Mouse (Mus musculus) ES-E14 (cell line): ENCODE data around the gene Prss21. TPM values are rescaled to one million over a fixed set of nuclear protein-coding genes. Genes with fewer than 3 reads are reported as not detected.
A peak's percentile ranks its signal among the peaks of the same experiment; 100 is the strongest.

ENCODE experiments used
- DNase-seq: peaks from one replicate; pipeline ENCODE4 v3.0.0-alpha.2; 2013; ENCODE audit warnings: low read depth, low spot score
- H3K27ac ChIP-seq: 2 replicates; pipeline ENCODE4 v1.5.1; 2012; ENCODE audit warnings: low read depth, mild to moderate bottlenecking, low read length, moderate library complexity, mixed read lengths; ENCODE audit not compliant: poor library complexity, insufficient read depth, severe bottlenecking
- H3K36me3 ChIP-seq: 2 replicates; pipeline ENCODE4 v1.6.1; 2012; ENCODE audit warnings: mild to moderate bottlenecking, low read length, moderate library complexity, mixed read lengths; ENCODE audit not compliant: control insufficient read depth, poor library complexity, insufficient read depth, severe bottlenecking
- H3K4me1 ChIP-seq, 2 experiments: fragments of 150-350 bp in 1 of 2; sonication (generic) in 1 of 2; 2 replicates each; pipeline ENCODE4 v1.6.1; 2012; ENCODE audit warnings: low read length in 2 of 2, mild to moderate bottlenecking in 1 of 2, mixed read lengths in 1 of 2; ENCODE audit not compliant: control insufficient read depth in 2 of 2, insufficient read depth in 2 of 2, poor library complexity in 1 of 2
- H3K4me3 ChIP-seq, 2 experiments: fragments of 150-350 bp in 1 of 2; sonication (generic) in 1 of 2; 2 replicates each; pipeline ENCODE4 v1.5.1; 2012; ENCODE audit warnings: low read length in 2 of 2, low read depth in 1 of 2, mild to moderate bottlenecking in 1 of 2, mixed read lengths in 1 of 2; ENCODE audit not compliant: insufficient read depth in 1 of 2, poor library complexity in 1 of 2, severe bottlenecking in 1 of 2
- H3K9ac ChIP-seq: 2 replicates; pipeline ENCODE4 v1.6.1; 2012; ENCODE audit warnings: low read depth, mild to moderate bottlenecking, low read length, mixed read lengths; ENCODE audit not compliant: poor library complexity, insufficient read depth, severe bottlenecking
- H3K9me3 ChIP-seq: fragments of 150-350 bp; sonication (generic); 2 replicates; pipeline ENCODE4 v1.6.1; 2012; ENCODE audit warnings: low read depth, mild to moderate bottlenecking, low read length; ENCODE audit not compliant: control insufficient read depth, insufficient read depth
- CHD2 ChIP-seq: IDR thresholded peaks from 2 replicates; pipeline ENCODE4 v1.6.1; 2014; ENCODE audit warnings: mild to moderate bottlenecking, low read depth, low read length, inconsistent platforms
- HCFC1 ChIP-seq: IDR thresholded peaks from 2 replicates; pipeline ENCODE4 v1.6.1; 2012; ENCODE audit warnings: low read length, inconsistent platforms, borderline replicate concordance; ENCODE audit not compliant: insufficient read depth
- MAFK ChIP-seq: IDR thresholded peaks from 2 replicates; pipeline ENCODE4 v1.6.1; 2014; ENCODE audit warnings: mild to moderate bottlenecking, low read depth, low read length, inconsistent platforms; ENCODE audit not compliant: insufficient read depth
- ZC3H11A ChIP-seq: IDR thresholded peaks from 2 replicates; pipeline ENCODE4 v1.6.1; 2012; ENCODE audit warnings: low read depth, mild to moderate bottlenecking, inconsistent platforms, low read length, borderline replicate concordance
- ZNF384 ChIP-seq: IDR thresholded peaks from 2 replicates; pipeline ENCODE4 v1.6.1; 2012; ENCODE audit warnings: low read depth, low read length, inconsistent platforms
- in situ Hi-C, 2 experiments: fragments of 600-800 bp; cut with MboI; formaldehyde crosslinking; loops; one replicate each; pipeline ENCODE4 v1.15.1; 2025; ENCODE audit warnings: low sequenced_read_pairs in 2 of 2, inconsistent platforms in 1 of 2; ENCODE audit not compliant: unreplicated experiment in 2 of 2
- total RNA-seq: library from RNA; depleted of rRNA; stranded (reverse); fragments of 300-350 nt; gene quantifications from 2 replicates; pipeline ENCODE4 v1.2.3, GENCODE M21; 2012; rRNA removed

Gene Prss21
- total RNA-seq, result not detected in 2 replicates

GRCm38 (mm10) chr17:23867756-23868155 is at the start of gene Prss21:
Prss21 (plus strand) TSS chr17:23868056.
- in situ Hi-C loops, result no loop called here
- Histone ChIP-seq H3K27ac (no peak within 1 kb of the TSS), H3K9me3 (no peaks in the 10 kb centered on the region), H3K9ac (no peak within 1 kb of the TSS), H3K4me3 (peak within 1 kb of the TSS in 1 of 2 experiments; percentile 17; a peak in 1 of 4 replicates), H3K4me1 (peaks cover 0 to 2% of the 10 kb centered on the region in 2 experiments; a peak in 1 of 4 replicates), H3K36me3 (no peaks in the 10 kb centered on the region)
- TF ChIP-seq CHD2 (no peak), HCFC1 (no peak), ZC3H11A (no peak), ZNF384 (no peak), MAFK (no peak)
- no peak for DNase-seq

- H3K27ac ChIP-seq, result no peak overlapping the region
- DNase-seq, result no peak
- H3K4me3 ChIP-seq, result no peak overlapping the region
- H3K9ac ChIP-seq, result no peak overlapping the region
- TF ChIP-seq MAFK, result no peak
- TF ChIP-seq HCFC1, result no peak
- no peak for TF ChIP-seq ZNF384
- no peak for TF ChIP-seq ZC3H11A
- TF ChIP-seq CHD2, result no peak
- H3K36me3 ChIP-seq, result peaks cover 93% of the 10 kb centered on the region
- in situ Hi-C loops, result no loop called here
- peaks cover 49% of the 10 kb centered on the region for H3K9me3 ChIP-seq
- peaks cover 0 to 18% of the 10 kb centered on the region in 2 experiments; a peak in 1 of 4 replicates for H3K4me1 ChIP-seq
Measured at GRCm38 (mm10) chr17:23818579-23818978, 49.3 kb upstream of the Prss21 start.

- TF ChIP-seq HCFC1 (no peak), ZC3H11A (no peak), CHD2 (no peak)
- in situ Hi-C loops, result no loop called here
- Histone ChIP-seq H3K36me3 (peaks cover 92% of the 10 kb centered on the region), H3K4me1 (peaks cover 0 to 18% of the 10 kb centered on the region in 2 experiments; a peak in 1 of 4 replicates), H3K9me3 (peaks cover 44% of the 10 kb centered on the region), H3K9ac (no peak overlapping the region), H3K27ac (no peak overlapping the region), H3K4me3 (no peak overlapping the region)
- DNase-seq, result no peak
Measured at GRCm38 (mm10) chr17:23819235-23819634, 48.6 kb upstream of the Prss21 start.

- Histone ChIP-seq H3K9me3 (peaks cover 33% of the 10 kb centered on the region), H3K4me1 (peaks cover 0 to 23% of the 10 kb centered on the region in 2 experiments; a peak in 1 of 4 replicates), H3K9ac (no peak overlapping the region), H3K27ac (no peak overlapping the region), H3K36me3 (peaks cover 92% of the 10 kb centered on the region), H3K4me3 (no peak overlapping the region)
- no peak for DNase-seq
- TF ChIP-seq ZNF384, result no peak
- TF ChIP-seq CHD2, result no peak
- no peak for TF ChIP-seq HCFC1
- no peak for TF ChIP-seq ZC3H11A
- no peak for TF ChIP-seq MAFK
- in situ Hi-C loops, result no loop called here
Measured at GRCm38 (mm10) chr17:23820731-23821130, 47.1 kb upstream of the Prss21 start.
